Mouse (Mus musculus) G1E (cell line): Measurements from ENCODE around the gene Tcf3.

Source experiments
- CTCF ChIP-seq: IDR thresholded peaks from 2 replicates; pipeline ENCODE4 v1.5.1; 2012; ENCODE audit warnings: low read depth, low read length, inconsistent platforms, mixed read lengths
- TAL1 ChIP-seq: conservative IDR thresholded peaks from 2 replicates; pipeline ENCODE4 v1.6.1; 2012; ENCODE audit warnings: low read depth, low read length, inconsistent platforms, mixed read lengths

DNA sequence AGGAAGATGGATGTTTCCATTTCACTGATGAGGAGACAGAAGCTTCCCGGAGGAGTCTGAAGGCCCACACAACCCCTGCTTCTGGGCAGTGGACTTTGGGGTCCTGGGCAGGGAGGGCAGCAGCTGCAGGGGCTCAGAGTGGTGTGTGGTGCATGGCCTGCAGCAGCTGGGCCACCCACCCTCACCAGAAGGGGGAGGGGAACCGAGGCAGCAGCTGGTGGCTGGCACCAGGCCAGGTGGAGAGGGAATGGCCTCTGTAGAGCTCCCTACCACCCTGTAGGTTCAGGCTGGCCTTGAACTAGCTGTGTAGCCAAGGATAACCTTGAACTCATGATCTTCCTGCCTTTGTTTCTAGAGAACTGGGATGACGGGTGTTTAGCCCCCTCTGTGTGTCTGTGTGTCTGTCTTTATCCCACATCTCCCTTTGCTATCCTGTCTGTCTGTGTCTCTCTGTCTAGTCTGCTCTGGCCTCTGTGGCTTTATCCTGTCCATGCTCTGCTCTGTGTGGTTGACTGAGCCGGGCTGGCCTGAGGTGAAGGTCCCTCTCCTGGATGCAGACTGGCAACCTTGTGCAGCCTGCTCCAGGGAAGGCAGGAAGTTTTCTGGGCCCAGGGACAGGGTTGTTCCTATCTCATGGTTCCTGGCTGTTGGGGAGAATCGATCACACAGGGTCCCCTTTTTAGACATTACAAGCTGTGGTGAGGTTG is 11.0 kb upstream of the Tcf3 start:
- TF ChIP-seq CTCF (no peak), TAL1 (no peak)
